Mouse (Mus musculus) 3134 (cell line): ENCODE data around the gene Ctdspl2.
"Not testable (repeated sequence)": the region's sequence is repeated elsewhere in the genome, so short reads cannot be mapped to it uniquely, and the experiment has no call there.

ENCODE experiments used
- DNase-seq: peaks from one replicate; pipeline ENCODE4 v3.0.0-alpha.2; 2011; ENCODE audit warnings: low spot score; ENCODE audit not compliant: insufficient read length; ENCODE audit errors: extremely low read depth

Gene Ctdspl2

GRCm38 (mm10) chr2:121955765-121956223 is at the start of gene Ctdspl2, which contains the start of gene Mageb3:
Ctdspl2 (plus strand) TSS chr2:121956001.
Mageb3 (minus strand) TSS chr2:121956092.
- DNase-seq, result peak; percentile 94

- DNase-seq, result no peak
Measured at GRCm38 (mm10) chr2:121909975-121910374, 45.8 kb upstream of the Ctdspl2 start.

- DNase-seq, result peak; percentile 61
Measured at GRCm38 (mm10) chr2:121916047-121916970, 39.5 kb upstream of the Ctdspl2 start.

GRCm38 (mm10) chr2:121937624-121938023 is 18.2 kb upstream of the Ctdspl2 start:
- DNase-seq, result not testable (repeated sequence)

- no peak for DNase-seq
Measured at GRCm38 (mm10) chr2:121943364-121943763, 12.4 kb upstream of the Ctdspl2 start.

- DNase-seq, result no peak
Measured at GRCm38 (mm10) chr2:121954971-121955656, 687 bp upstream of the Ctdspl2 start.

- DNase-seq, result peak; percentile 95
Measured at GRCm38 (mm10) chr2:121956224-121957018, 620 bp downstream of the Ctdspl2 start.

- no peak for DNase-seq
Measured at GRCm38 (mm10) chr2:121957216-121957792, 1.5 kb downstream of the Ctdspl2 start.

- DNase-seq, result no peak
Measured at GRCm38 (mm10) chr2:121995738-121996137, 39.9 kb downstream of the Ctdspl2 start.

GRCm38 (mm10) chr2:122008832-122009231 is 53.0 kb downstream of the Ctdspl2 start:
- DNase-seq, result no peak

- no peak for DNase-seq
Measured at GRCm38 (mm10) chr2:122011441-122011840, 55.6 kb downstream of the Ctdspl2 start.

- DNase-seq, result no peak
Measured at GRCm38 (mm10) chr2:122018705-122019104, 62.9 kb downstream of the Ctdspl2 start.

GRCm38 (mm10) chr2:122022284-122022683 is 66.5 kb downstream of the Ctdspl2 start:
- no peak for DNase-seq

- DNase-seq, result not testable (repeated sequence)
Measured at GRCm38 (mm10) chr2:122027091-122027490, 71.3 kb downstream of the Ctdspl2 start.

GRCm38 (mm10) chr2:122027862-122028755 is 72.3 kb downstream of the Ctdspl2 start, which contains the start of gene Eif3j1:
Eif3j1 (plus strand) TSS chr2:122028546.
- peak; percentile 88 for DNase-seq

- peak; percentile 78 for DNase-seq
Measured at GRCm38 (mm10) chr2:122028756-122029700, 73.2 kb downstream of the Ctdspl2 start.

- no peak for DNase-seq
Measured at GRCm38 (mm10) chr2:122031970-122032369, 76.2 kb downstream of the Ctdspl2 start.

GRCm38 (mm10) chr2:122036064-122036463 is 80.3 kb downstream of the Ctdspl2 start:
- DNase-seq, result no peak
